Mouse (Mus musculus): ENCODE data around the gene Fam120c. TPM values are rescaled to one million over a fixed set of nuclear protein-coding genes. Genes with fewer than 3 reads are reported as not detected.
"Not testable (repeated sequence)": the region's sequence is repeated elsewhere in the genome, so short reads cannot be mapped to it uniquely, and the experiment has no call there.

The Fam120c gene
- polyA plus RNA-seq, 1 experiment from 2014 or later = 2.9 TPM

- H3K4me3 ChIP-seq (ENCODE audit: low read depth, low read length) = no peak overlapping the region
- DNase-seq (ENCODE audit: low spot score) (no peak), ATAC-seq (ENCODE audit: insufficient number of reproducible peaks, low FRiP score, low TSS enrichment, low read depth) (no peak)
- H3K4me1 ChIP-seq (ENCODE audit: control insufficient read depth, insufficient read depth, low read length) = no peaks in the 10 kb centered on the region
- H3K4me2 ChIP-seq (ENCODE audit: low read depth, severe bottlenecking) = no peak overlapping the region
- no peaks in the 10 kb centered on the region for H3K9me3 ChIP-seq (ENCODE audit: control insufficient read depth, low read length)
- no peak overlapping the region for H3K27ac ChIP-seq (replicated peaks; ENCODE audit: low read depth, low read length)
- no peak overlapping the region for H3K9ac ChIP-seq (ENCODE audit: low read length)
- 91% methylated on average over 5 of the region's 5 CpGs for WGBS
- H3K36me3 ChIP-seq (ENCODE audit: control insufficient read depth, insufficient read depth, low read length) = no peaks in the 10 kb centered on the region
- H3K27me3 ChIP-seq (ENCODE audit: control insufficient read depth, insufficient read depth, low read length) = peaks cover 8% of the 10 kb centered on the region; the same call in 1 of the 2 replicates
Observed at GRCm38 (mm10) chrX:151349322-151349721, 5.3 kb downstream of the Fam120c start.

- Histone ChIP-seq H3K27me3 (ENCODE audit: control insufficient read depth, insufficient read depth, low read length) (no peaks in the 10 kb centered on the region), H3K9me3 (ENCODE audit: control insufficient read depth, low read length) (no peaks in the 10 kb centered on the region), H3K27ac (replicated peaks; ENCODE audit: low read depth, low read length) (no peak overlapping the region), H3K4me1 (ENCODE audit: control insufficient read depth, insufficient read depth, low read length) (no peaks in the 10 kb centered on the region), H3K4me3 (ENCODE audit: low read depth, low read length) (no peak overlapping the region), H3K4me2 (ENCODE audit: low read depth, severe bottlenecking) (no peak overlapping the region), H3K36me3 (ENCODE audit: control insufficient read depth, insufficient read depth, low read length) (no peaks in the 10 kb centered on the region), H3K9ac (ENCODE audit: low read length) (no peak overlapping the region)
- DNase-seq (ENCODE audit: low spot score) = no peak
- ATAC-seq (ENCODE audit: insufficient number of reproducible peaks, low FRiP score, low TSS enrichment, low read depth) = no peak
- WGBS = 89% methylated on average over 10 of the region's 10 CpGs
Observed at GRCm38 (mm10) chrX:151418801-151419200, 74.8 kb downstream of the Fam120c start.

- no peak overlapping the region for H3K9ac ChIP-seq (ENCODE audit: low read length)
- no peak for ATAC-seq (ENCODE audit: insufficient number of reproducible peaks, low FRiP score, low TSS enrichment, low read depth)
- H3K9me3 ChIP-seq (ENCODE audit: control insufficient read depth, low read length) = no peaks in the 10 kb centered on the region
- H3K4me1 ChIP-seq (ENCODE audit: control insufficient read depth, insufficient read depth, low read length) = no peaks in the 10 kb centered on the region
- H3K4me2 ChIP-seq (ENCODE audit: low read depth, severe bottlenecking) = no peak overlapping the region
- no peak overlapping the region for H3K4me3 ChIP-seq (ENCODE audit: low read depth, low read length)
- no peak for DNase-seq (ENCODE audit: low spot score)
- 65% methylated on average over 1 of the region's 1 CpGs for WGBS
- no peak overlapping the region for H3K27ac ChIP-seq (replicated peaks; ENCODE audit: low read depth, low read length)
- no peaks in the 10 kb centered on the region for H3K27me3 ChIP-seq (ENCODE audit: control insufficient read depth, insufficient read depth, low read length)
- no peaks in the 10 kb centered on the region for H3K36me3 ChIP-seq (ENCODE audit: control insufficient read depth, insufficient read depth, low read length)
Observed at GRCm38 (mm10) chrX:151420791-151421190, 76.8 kb downstream of the Fam120c start.

- no peak for DNase-seq (ENCODE audit: low spot score)
- Histone ChIP-seq H3K27ac (replicated peaks; ENCODE audit: low read depth, low read length) (no peak overlapping the region), H3K9me3 (ENCODE audit: control insufficient read depth, low read length) (no peaks in the 10 kb centered on the region), H3K36me3 (ENCODE audit: control insufficient read depth, insufficient read depth, low read length) (no peaks in the 10 kb centered on the region), H3K4me1 (ENCODE audit: control insufficient read depth, insufficient read depth, low read length) (no peaks in the 10 kb centered on the region), H3K4me2 (ENCODE audit: low read depth, severe bottlenecking) (no peak overlapping the region), H3K9ac (ENCODE audit: low read length) (no peak overlapping the region), H3K4me3 (ENCODE audit: low read depth, low read length) (no peak overlapping the region), H3K27me3 (ENCODE audit: control insufficient read depth, insufficient read depth, low read length) (no peaks in the 10 kb centered on the region)
- no peak for ATAC-seq (ENCODE audit: insufficient number of reproducible peaks, low FRiP score, low TSS enrichment, low read depth)
Observed at GRCm38 (mm10) chrX:151443637-151444036, 99.7 kb downstream of the Fam120c start.

GRCm38 (mm10) chrX:151444189-151444588, 100.2 kb downstream of the Fam120c start:
- Histone ChIP-seq H3K9me3 (ENCODE audit: control insufficient read depth, low read length) (no peaks in the 10 kb centered on the region), H3K4me1 (ENCODE audit: control insufficient read depth, insufficient read depth, low read length) (no peaks in the 10 kb centered on the region), H3K36me3 (ENCODE audit: control insufficient read depth, insufficient read depth, low read length) (no peaks in the 10 kb centered on the region), H3K4me2 (ENCODE audit: low read depth, severe bottlenecking) (no peak overlapping the region), H3K27me3 (ENCODE audit: control insufficient read depth, insufficient read depth, low read length) (no peaks in the 10 kb centered on the region), H3K27ac (replicated peaks; ENCODE audit: low read depth, low read length) (no peak overlapping the region), H3K4me3 (ENCODE audit: low read depth, low read length) (no peak overlapping the region), H3K9ac (ENCODE audit: low read length) (no peak overlapping the region)
- ATAC-seq (ENCODE audit: insufficient number of reproducible peaks, low FRiP score, low TSS enrichment, low read depth) (no peak), DNase-seq (ENCODE audit: low spot score) (no peak)
- 82% methylated on average over 1 of the region's 1 CpGs for WGBS

- Histone ChIP-seq H3K27me3 (ENCODE audit: control insufficient read depth, insufficient read depth, low read length) (no peaks in the 10 kb centered on the region), H3K27ac (replicated peaks; ENCODE audit: low read depth, low read length) (no peak overlapping the region), H3K9ac (ENCODE audit: low read length) (no peak overlapping the region), H3K36me3 (ENCODE audit: control insufficient read depth, insufficient read depth, low read length) (no peaks in the 10 kb centered on the region), H3K4me3 (ENCODE audit: low read depth, low read length) (no peak overlapping the region), H3K4me2 (ENCODE audit: low read depth, severe bottlenecking) (no peak overlapping the region), H3K4me1 (ENCODE audit: control insufficient read depth, insufficient read depth, low read length) (no peaks in the 10 kb centered on the region), H3K9me3 (ENCODE audit: control insufficient read depth, low read length) (no peaks in the 10 kb centered on the region)
- ATAC-seq (ENCODE audit: insufficient number of reproducible peaks, low FRiP score, low TSS enrichment, low read depth) = no peak
- no peak for DNase-seq (ENCODE audit: low spot score)
- WGBS = 82% methylated on average over 3 of the region's 3 CpGs
Observed at GRCm38 (mm10) chrX:151488128-151488527, 144.2 kb downstream of the Fam120c start.

GRCm38 (mm10) chrX:151493269-151493668, 149.3 kb downstream of the Fam120c start:
- ATAC-seq (ENCODE audit: insufficient number of reproducible peaks, low FRiP score, low TSS enrichment, low read depth); DNase-seq (ENCODE audit: low spot score); H3K9me3 ChIP-seq (ENCODE audit: control insufficient read depth, low read length); H3K4me1 ChIP-seq (ENCODE audit: control insufficient read depth, insufficient read depth, low read length); H3K9ac ChIP-seq (ENCODE audit: low read length); H3K36me3 ChIP-seq (ENCODE audit: control insufficient read depth, insufficient read depth, low read length); H3K4me3 ChIP-seq (ENCODE audit: low read depth, low read length); H3K4me2 ChIP-seq (ENCODE audit: low read depth, severe bottlenecking); H3K27ac ChIP-seq (replicated peaks; ENCODE audit: low read depth, low read length); H3K27me3 ChIP-seq (ENCODE audit: control insufficient read depth, insufficient read depth, low read length): not testable (repeated sequence)
- 99% methylated on average over 4 of the region's 4 CpGs for WGBS

GRCm38 (mm10) chrX:151496596-151496995, 152.6 kb downstream of the Fam120c start:
- H3K4me2 ChIP-seq (ENCODE audit: low read depth, severe bottlenecking) = no peak overlapping the region
- H3K9ac ChIP-seq (ENCODE audit: low read length) = no peak overlapping the region
- H3K36me3 ChIP-seq (ENCODE audit: control insufficient read depth, insufficient read depth, low read length) = no peaks in the 10 kb centered on the region
- WGBS = 83% methylated on average over 1 of the region's 1 CpGs
- H3K27me3 ChIP-seq (ENCODE audit: control insufficient read depth, insufficient read depth, low read length) = no peaks in the 10 kb centered on the region
- no peaks in the 10 kb centered on the region for H3K9me3 ChIP-seq (ENCODE audit: control insufficient read depth, low read length)
- no peak for DNase-seq (ENCODE audit: low spot score)
- no peak overlapping the region for H3K27ac ChIP-seq (replicated peaks; ENCODE audit: low read depth, low read length)
- no peak overlapping the region for H3K4me3 ChIP-seq (ENCODE audit: low read depth, low read length)
- ATAC-seq (ENCODE audit: insufficient number of reproducible peaks, low FRiP score, low TSS enrichment, low read depth) = no peak
- no peaks in the 10 kb centered on the region for H3K4me1 ChIP-seq (ENCODE audit: control insufficient read depth, insufficient read depth, low read length)

GRCm38 (mm10) chrX:151508536-151508935, 164.6 kb downstream of the Fam120c start:
- H3K9ac ChIP-seq (ENCODE audit: low read length) = no peak overlapping the region
- H3K9me3 ChIP-seq (ENCODE audit: control insufficient read depth, low read length) = no peaks in the 10 kb centered on the region
- no peak overlapping the region for H3K27ac ChIP-seq (replicated peaks; ENCODE audit: low read depth, low read length)
- ATAC-seq (ENCODE audit: insufficient number of reproducible peaks, low FRiP score, low TSS enrichment, low read depth) (no peak), DNase-seq (ENCODE audit: low spot score) (no peak)
- H3K4me1 ChIP-seq (ENCODE audit: control insufficient read depth, insufficient read depth, low read length) = no peaks in the 10 kb centered on the region
- no peak overlapping the region for H3K4me3 ChIP-seq (ENCODE audit: low read depth, low read length)
- no peaks in the 10 kb centered on the region for H3K27me3 ChIP-seq (ENCODE audit: control insufficient read depth, insufficient read depth, low read length)
- no peak overlapping the region for H3K4me2 ChIP-seq (ENCODE audit: low read depth, severe bottlenecking)
- H3K36me3 ChIP-seq (ENCODE audit: control insufficient read depth, insufficient read depth, low read length) = no peaks in the 10 kb centered on the region
